Mouse (Mus musculus): Measurements from ENCODE around the gene Dpp10.

GRCm38 (mm10) chr1:123351300-123351699 lies 694.1 kb downstream of the Dpp10 start:
- TF ChIP-seq CTCF (IDR thresholded peaks at IDR 0.05; ENCODE audit: borderline replicate concordance, extremely low read depth, insufficient read depth, insufficient read length) (no peak), POLR2A (IDR thresholded peaks at IDR 0.05; ENCODE audit: borderline replicate concordance, extremely low read depth, insufficient read depth, insufficient read length, poor library complexity, severe bottlenecking) (no peak)

Measured in brain, embryonic 14.5 days (tissue).